Mouse (Mus musculus): ENCODE data around the gene Accs. TPM values are rescaled to one million over a fixed set of nuclear protein-coding genes. Genes with fewer than 3 reads are reported as not detected.

Gene Accs
- total RNA-seq, 2 experiments from 2014 or later: 3.9 to 5.4 TPM

- intact Hi-C loops (cut with DNase I): no loop called here
- no peak for DNase-seq (ENCODE audit: low spot score)
Measured at GRCm38 (mm10) chr2:93868566-93868965, 18.8 kb upstream of the Accs start.

- DNase-seq (ENCODE audit: low spot score): no peak
- intact Hi-C loops (cut with DNase I): no loop called here
Measured at GRCm38 (mm10) chr2:93863229-93863628, 13.5 kb upstream of the Accs start.

GRCm38 (mm10) chr2:93858845-93859244 is 9.1 kb upstream of the Accs start:
- intact Hi-C loops (cut with DNase I): no loop called here

GRCm38 (mm10) chr2:93851303-93851702 is 1.6 kb upstream of the Accs start:
- intact Hi-C loops (cut with DNase I): no loop called here
- no peak for DNase-seq (ENCODE audit: low spot score)

More at GRCm38 (mm10) chr2:93858845-93859244, 9.1 kb upstream of the Accs start:
- DNase-seq (ENCODE audit: low spot score): no peak

- intact Hi-C loops (cut with DNase I): no loop called here
- no peak for DNase-seq (ENCODE audit: low spot score)
Measured at GRCm38 (mm10) chr2:93850317-93850944, 688 bp upstream of the Accs start.

- intact Hi-C loops (cut with DNase I): no loop called here
- no peak for DNase-seq (ENCODE audit: low spot score)
Measured at GRCm38 (mm10) chr2:93841349-93841748, 8.4 kb downstream of the Accs start.

GRCm38 (mm10) chr2:93840109-93840508 is 9.6 kb downstream of the Accs start:
- intact Hi-C loops (cut with DNase I): no loop called here
- no peak for DNase-seq (ENCODE audit: low spot score)

- no peak for DNase-seq (ENCODE audit: low spot score)
- intact Hi-C loops (cut with DNase I): no loop called here
Measured at GRCm38 (mm10) chr2:93838931-93839330, 10.8 kb downstream of the Accs start.

- intact Hi-C loops (cut with DNase I): no loop called here
- DNase-seq (ENCODE audit: low spot score): no peak
Measured at GRCm38 (mm10) chr2:93836232-93836785, 13.4 kb downstream of the Accs start.

GRCm38 (mm10) chr2:93835596-93835995 is 14.1 kb downstream of the Accs start:
- DNase-seq (ENCODE audit: low spot score): no peak
- intact Hi-C loops (cut with DNase I): no loop called here

GRCm38 (mm10) chr2:93823519-93823918 is 26.2 kb downstream of the Accs start:
- DNase-seq (ENCODE audit: low spot score): peak; percentile 30
- intact Hi-C loops (cut with DNase I): no loop called here

GRCm38 (mm10) chr2:93822045-93822749 is 27.5 kb downstream of the Accs start, which contains the start of gene Ext2:
Gene Ext2 (minus strand): TSS chr2:93822568.
- DNase-seq (ENCODE audit: low spot score): peak; percentile 76
- intact Hi-C loops (cut with DNase I): no loop called here

- DNase-seq (ENCODE audit: low spot score): no peak
- intact Hi-C loops (cut with DNase I): loop anchor here (10.0 kb wide), 1 partner anchor 343 kb away; no protein-coding TSS in a partner anchor
Measured at GRCm38 (mm10) chr2:93817791-93818190, 32.0 kb downstream of the Accs start.

- no peak for DNase-seq (ENCODE audit: low spot score)
- intact Hi-C loops (cut with DNase I): loop anchor here (10.0 kb wide), 1 partner anchor 339 kb away; no protein-coding TSS in a partner anchor
Measured at GRCm38 (mm10) chr2:93813343-93813742, 36.4 kb downstream of the Accs start.

GRCm38 (mm10) chr2:93811812-93812211 is 37.9 kb downstream of the Accs start:
- intact Hi-C loops (cut with DNase I): loop anchor here (10.0 kb wide), 1 partner anchor 337 kb away; no protein-coding TSS in a partner anchor
- no peak for DNase-seq (ENCODE audit: low spot score)

- DNase-seq (ENCODE audit: low spot score): no peak
- intact Hi-C loops (cut with DNase I): loop anchor here (10.0 kb wide), 1 partner anchor 335 kb away; no protein-coding TSS in a partner anchor
Measured at GRCm38 (mm10) chr2:93809931-93810330, 39.8 kb downstream of the Accs start.

- DNase-seq (ENCODE audit: low spot score): no peak
- intact Hi-C loops (cut with DNase I): no loop called here
Measured at GRCm38 (mm10) chr2:93808071-93808470, 41.7 kb downstream of the Accs start.

- intact Hi-C loops (cut with DNase I): no loop called here
- DNase-seq (ENCODE audit: low spot score): no peak
Measured at GRCm38 (mm10) chr2:93807440-93807839, 42.3 kb downstream of the Accs start.

- no peak for DNase-seq (ENCODE audit: low spot score)
- intact Hi-C loops (cut with DNase I): no loop called here
Measured at GRCm38 (mm10) chr2:93806487-93807201, 43.1 kb downstream of the Accs start.

- intact Hi-C loops (cut with DNase I): no loop called here
- no peak for DNase-seq (ENCODE audit: low spot score)
Measured at GRCm38 (mm10) chr2:93805523-93805922, 44.2 kb downstream of the Accs start.

Measured in heart, postnatal 25 days (tissue).